Mouse (Mus musculus): ENCODE data around the gene Insl5. TPM values are rescaled to one million over a fixed set of nuclear protein-coding genes. Genes with fewer than 3 reads are reported as not detected.
A peak's percentile ranks its signal among the peaks of the same experiment; 100 is the strongest.

Gene Insl5
- total and polyA plus RNA-seq, 2 experiments from 2014 or later: not detected

GRCm38 (mm10) chr4:103011823-103012222 is 14.8 kb downstream of the Insl5 start:
- Histone ChIP-seq H3K27me3 (ENCODE audit: insufficient read depth, low read length) (no peaks in the 10 kb centered on the region), H3K36me3 (ENCODE audit: insufficient read depth, low read length) (no peaks in the 10 kb centered on the region), H3K27ac (peak overlapping the region; percentile 64; the same call in 1 of the 2 replicates), H3K9ac (replicated peaks; ENCODE audit: low read length) (no peak overlapping the region), H3K4me3 (ENCODE audit: low read length) (no peak overlapping the region), H3K4me2 (ENCODE audit: low read depth, low read length) (peak overlapping the region; percentile 27; the same call in 1 of the 2 replicates), H3K9me3 (ENCODE audit: low read length) (no peaks in the 10 kb centered on the region), H3K4me1 (ENCODE audit: insufficient read depth, low read length) (no peaks in the 10 kb centered on the region)
- ATAC-seq (peak; percentile 83), DNase-seq (ENCODE audit: low spot score) (peak; percentile 67)
- TF ChIP-seq CTCF (IDR thresholded peaks at IDR 0.05; ENCODE audit: low read depth): no peak
- WGBS: 23% methylated on average over 7 of the region's 7 CpGs

GRCm38 (mm10) chr4:103010734-103011133 is 15.9 kb downstream of the Insl5 start:
- H3K27me3 ChIP-seq (ENCODE audit: insufficient read depth, low read length): no peaks in the 10 kb centered on the region
- no peak overlapping the region for H3K27ac ChIP-seq
- H3K4me2 ChIP-seq (ENCODE audit: low read depth, low read length): no peak overlapping the region
- DNase-seq (ENCODE audit: low spot score): no peak
- no peaks in the 10 kb centered on the region for H3K9me3 ChIP-seq (ENCODE audit: low read length)
- no peak overlapping the region for H3K9ac ChIP-seq (replicated peaks; ENCODE audit: low read length)
- 93% methylated on average over 4 of the region's 4 CpGs for WGBS
- no peaks in the 10 kb centered on the region for H3K36me3 ChIP-seq (ENCODE audit: insufficient read depth, low read length)
- no peaks in the 10 kb centered on the region for H3K4me1 ChIP-seq (ENCODE audit: insufficient read depth, low read length)
- TF ChIP-seq CTCF (IDR thresholded peaks at IDR 0.05; ENCODE audit: low read depth): no peak
- no peak for ATAC-seq
- no peak overlapping the region for H3K4me3 ChIP-seq (ENCODE audit: low read length)

- Histone ChIP-seq H3K9me3 (ENCODE audit: low read length) (no peaks in the 10 kb centered on the region), H3K9ac (replicated peaks; ENCODE audit: low read length) (no peak overlapping the region), H3K27me3 (ENCODE audit: insufficient read depth, low read length) (no peaks in the 10 kb centered on the region), H3K4me1 (ENCODE audit: insufficient read depth, low read length) (no peaks in the 10 kb centered on the region), H3K36me3 (ENCODE audit: insufficient read depth, low read length) (no peaks in the 10 kb centered on the region), H3K4me3 (ENCODE audit: low read length) (no peak overlapping the region), H3K27ac (no peak overlapping the region), H3K4me2 (ENCODE audit: low read depth, low read length) (no peak overlapping the region)
- 18% methylated on average over 4 of the region's 4 CpGs for WGBS
- ATAC-seq (no peak), DNase-seq (ENCODE audit: low spot score) (peak; percentile 17)
- no peak for TF ChIP-seq CTCF (IDR thresholded peaks at IDR 0.05; ENCODE audit: low read depth)
These were observed 19.7 kb downstream of the Insl5 start for GRCm38 (mm10) chr4:103006943-103007418.

GRCm38 (mm10) chr4:103006266-103006665 is 20.4 kb downstream of the Insl5 start:
- Histone ChIP-seq H3K4me1 (ENCODE audit: insufficient read depth, low read length) (no peaks in the 10 kb centered on the region), H3K9ac (replicated peaks; ENCODE audit: low read length) (no peak overlapping the region), H3K27me3 (ENCODE audit: insufficient read depth, low read length) (no peaks in the 10 kb centered on the region), H3K36me3 (ENCODE audit: insufficient read depth, low read length) (no peaks in the 10 kb centered on the region), H3K4me3 (ENCODE audit: low read length) (no peak overlapping the region), H3K4me2 (ENCODE audit: low read depth, low read length) (no peak overlapping the region), H3K9me3 (ENCODE audit: low read length) (no peaks in the 10 kb centered on the region), H3K27ac (no peak overlapping the region)
- 76% methylated on average over 5 of the region's 5 CpGs for WGBS
- TF ChIP-seq CTCF (IDR thresholded peaks at IDR 0.05; ENCODE audit: low read depth): no peak
- ATAC-seq (no peak), DNase-seq (ENCODE audit: low spot score) (no peak)

GRCm38 (mm10) chr4:103005190-103005945 is 21.3 kb downstream of the Insl5 start:
- DNase-seq (ENCODE audit: low spot score) (no peak), ATAC-seq (no peak)
- Histone ChIP-seq H3K27me3 (ENCODE audit: insufficient read depth, low read length) (no peaks in the 10 kb centered on the region), H3K27ac (no peak overlapping the region), H3K36me3 (ENCODE audit: insufficient read depth, low read length) (no peaks in the 10 kb centered on the region), H3K4me3 (ENCODE audit: low read length) (no peak overlapping the region), H3K9me3 (ENCODE audit: low read length) (no peaks in the 10 kb centered on the region), H3K9ac (replicated peaks; ENCODE audit: low read length) (no peak overlapping the region), H3K4me1 (ENCODE audit: insufficient read depth, low read length) (no peaks in the 10 kb centered on the region), H3K4me2 (ENCODE audit: low read depth, low read length) (no peak overlapping the region)
- 61% methylated on average over 15 of the region's 15 CpGs for WGBS
- no peak for TF ChIP-seq CTCF (IDR thresholded peaks at IDR 0.05; ENCODE audit: low read depth)

GRCm38 (mm10) chr4:103004681-103005080 is 22.0 kb downstream of the Insl5 start:
- Histone ChIP-seq H3K36me3 (ENCODE audit: insufficient read depth, low read length) (no peaks in the 10 kb centered on the region), H3K27me3 (ENCODE audit: insufficient read depth, low read length) (no peaks in the 10 kb centered on the region), H3K27ac (no peak overlapping the region), H3K9me3 (ENCODE audit: low read length) (no peaks in the 10 kb centered on the region), H3K9ac (replicated peaks; ENCODE audit: low read length) (no peak overlapping the region), H3K4me3 (ENCODE audit: low read length) (no peak overlapping the region), H3K4me1 (ENCODE audit: insufficient read depth, low read length) (no peaks in the 10 kb centered on the region), H3K4me2 (ENCODE audit: low read depth, low read length) (no peak overlapping the region)
- 74% methylated on average over 4 of the region's 4 CpGs for WGBS
- no peak for TF ChIP-seq CTCF (IDR thresholded peaks at IDR 0.05; ENCODE audit: low read depth)
- ATAC-seq: no peak
- peak; percentile 16 for DNase-seq (ENCODE audit: low spot score)

- 79% methylated on average over 3 of the region's 3 CpGs for WGBS
- no peaks in the 10 kb centered on the region for H3K27me3 ChIP-seq (ENCODE audit: insufficient read depth, low read length)
- ATAC-seq (no peak), DNase-seq (ENCODE audit: low spot score) (no peak)
- TF ChIP-seq CTCF (IDR thresholded peaks at IDR 0.05; ENCODE audit: low read depth): no peak
- no peak overlapping the region for H3K4me3 ChIP-seq (ENCODE audit: low read length)
- H3K27ac ChIP-seq: no peak overlapping the region
- no peaks in the 10 kb centered on the region for H3K4me1 ChIP-seq (ENCODE audit: insufficient read depth, low read length)
- no peaks in the 10 kb centered on the region for H3K9me3 ChIP-seq (ENCODE audit: low read length)
- no peak overlapping the region for H3K4me2 ChIP-seq (ENCODE audit: low read depth, low read length)
- no peaks in the 10 kb centered on the region for H3K36me3 ChIP-seq (ENCODE audit: insufficient read depth, low read length)
- H3K9ac ChIP-seq (replicated peaks; ENCODE audit: low read length): no peak overlapping the region
These were observed 35.0 kb downstream of the Insl5 start for GRCm38 (mm10) chr4:102991685-102992084.
